Mouse (Mus musculus): ENCODE results near the gene Pus7l. TPM values are rescaled to one million over a fixed set of nuclear protein-coding genes. Genes with fewer than 3 reads are reported as not detected.
"Not testable (repeated sequence)": the region's sequence is repeated elsewhere in the genome, so short reads cannot be mapped to it uniquely, and the experiment has no call there.

Pus7l gene
- polyA plus RNA-seq, 1 experiment = 3.3 TPM

DNA sequence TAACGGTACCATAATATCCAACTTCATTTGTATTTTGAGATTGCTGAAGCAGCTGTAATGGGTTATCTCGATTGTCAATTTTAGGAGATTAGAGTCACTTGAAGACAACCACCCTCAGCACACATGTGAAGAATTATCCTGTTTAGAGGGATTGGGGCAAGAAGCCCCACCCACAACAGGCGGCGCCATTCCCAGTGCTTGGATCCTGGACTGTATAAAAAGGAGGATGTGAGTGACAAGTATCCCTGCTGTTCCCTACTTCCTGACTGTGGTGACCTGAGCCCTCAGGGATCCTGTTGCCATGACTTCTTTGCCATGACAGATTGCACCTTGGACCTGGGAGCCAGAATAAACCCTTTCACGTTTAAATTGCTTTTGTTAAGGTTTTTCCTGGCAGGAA, 22.4 kb downstream of the Pus7l start:
- no peaks in the 10 kb centered on the region for H3K4me1 ChIP-seq (ENCODE audit: control insufficient read depth, insufficient read depth, low read length)

GRCm38 (mm10) chr15:94520205-94520900, 23.0 kb downstream of the Pus7l start:
- no peaks in the 10 kb centered on the region for H3K4me1 ChIP-seq (ENCODE audit: control insufficient read depth, insufficient read depth, low read length)
- H3K4me3 ChIP-seq (ENCODE audit: insufficient read depth, low read length) = no peak overlapping the region
- H3K27ac ChIP-seq (ENCODE audit: insufficient read depth, low read length) = no peak overlapping the region
- TF ChIP-seq POLR2A (IDR thresholded peaks at IDR 0.05; ENCODE audit: extremely low read depth, insufficient read depth, low read length) (no peak), CTCF (IDR thresholded peaks at IDR 0.05; ENCODE audit: extremely low read depth, insufficient read depth, low read length) (no peak)

More for the DNA sequence above, 22.4 kb downstream of the Pus7l start:
- H3K4me3 ChIP-seq (ENCODE audit: insufficient read depth, low read length) = no peak overlapping the region
- no peak overlapping the region for H3K27ac ChIP-seq (ENCODE audit: insufficient read depth, low read length)
- TF ChIP-seq POLR2A (IDR thresholded peaks at IDR 0.05; ENCODE audit: extremely low read depth, insufficient read depth, low read length) = no peak
- no peak for TF ChIP-seq CTCF (IDR thresholded peaks at IDR 0.05; ENCODE audit: extremely low read depth, insufficient read depth, low read length)

DNA sequence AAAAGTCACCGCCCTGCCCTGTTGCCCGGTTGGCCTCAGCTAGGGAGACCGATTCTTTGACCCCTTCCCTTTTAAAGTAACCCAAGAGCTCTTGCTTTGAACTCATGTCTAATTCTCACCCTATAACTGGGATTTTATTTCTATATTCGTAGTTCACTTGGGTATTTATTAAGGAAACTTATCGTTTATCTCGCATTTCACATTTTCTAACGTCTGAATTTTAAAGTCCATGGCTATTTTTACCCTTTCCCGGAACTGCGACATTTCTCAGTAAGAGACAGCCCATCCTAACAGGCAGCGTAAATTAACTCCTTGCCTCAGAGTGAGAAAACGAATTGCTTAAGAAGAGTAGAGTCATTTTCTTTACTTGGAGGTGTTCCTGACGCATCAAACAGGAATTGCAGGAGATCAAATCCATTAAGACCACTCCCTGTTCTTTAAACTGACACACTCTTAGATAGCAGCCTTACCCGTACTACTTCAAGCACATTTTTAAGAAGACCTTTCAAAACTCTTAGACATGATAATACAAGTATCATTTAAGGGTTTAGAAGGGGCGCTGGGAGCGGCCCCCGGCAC, 25.3 kb downstream of the Pus7l start:
- TF ChIP-seq POLR2A (IDR thresholded peaks at IDR 0.05; ENCODE audit: extremely low read depth, insufficient read depth, low read length) (no peak), CTCF (IDR thresholded peaks at IDR 0.05; ENCODE audit: extremely low read depth, insufficient read depth, low read length) (no peak)
- Histone ChIP-seq H3K27ac (ENCODE audit: insufficient read depth, low read length) (no peak overlapping the region), H3K4me1 (ENCODE audit: control insufficient read depth, insufficient read depth, low read length) (no peaks in the 10 kb centered on the region), H3K4me3 (ENCODE audit: insufficient read depth, low read length) (no peak overlapping the region)

DNA sequence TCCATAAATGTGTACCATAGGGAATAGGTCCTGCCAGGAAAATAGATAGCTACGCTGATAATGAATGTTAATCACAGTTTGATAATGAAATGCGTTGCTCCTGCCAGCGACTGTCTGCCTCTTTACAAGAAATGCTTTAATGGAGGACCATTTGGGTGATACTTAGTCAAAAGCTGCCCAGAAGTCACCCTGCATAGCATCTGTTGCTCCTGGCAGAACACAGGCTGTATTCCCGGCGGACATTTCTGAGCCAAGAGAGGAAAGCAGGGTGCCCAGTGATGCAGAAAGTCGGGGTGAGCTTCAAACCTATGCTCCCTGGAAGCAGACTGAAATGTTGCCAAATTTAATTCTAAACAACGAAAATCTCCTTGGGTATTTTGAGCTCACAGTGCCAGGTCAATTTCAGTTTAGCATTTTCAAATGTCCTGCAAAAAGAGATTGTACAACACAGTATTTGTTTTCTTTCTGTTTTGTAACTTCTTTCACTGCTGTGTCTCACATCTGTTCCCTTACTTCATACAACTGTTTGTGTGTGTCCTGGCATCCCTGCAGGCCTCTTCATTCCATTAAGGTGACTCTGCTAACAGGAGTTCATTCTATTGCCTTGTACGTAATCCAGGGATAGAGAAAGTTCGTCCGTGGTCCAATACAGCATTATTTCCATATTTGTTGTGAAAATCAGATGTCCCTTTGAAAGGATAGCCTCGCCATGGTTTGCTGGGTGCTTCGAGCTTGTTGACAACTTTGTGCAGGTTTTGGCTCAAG, 39.7 kb downstream of the Pus7l start:
- Histone ChIP-seq H3K4me3 (ENCODE audit: insufficient read depth, low read length) (no peak overlapping the region), H3K27ac (ENCODE audit: insufficient read depth, low read length) (no peak overlapping the region), H3K4me1 (ENCODE audit: control insufficient read depth, insufficient read depth, low read length) (no peaks in the 10 kb centered on the region)
- no peak for TF ChIP-seq POLR2A (IDR thresholded peaks at IDR 0.05; ENCODE audit: extremely low read depth, insufficient read depth, low read length)

GRCm38 (mm10) chr15:94499260-94499659, 44.1 kb downstream of the Pus7l start:
- H3K27ac ChIP-seq (ENCODE audit: insufficient read depth, low read length) = no peak overlapping the region
- TF ChIP-seq CTCF (IDR thresholded peaks at IDR 0.05; ENCODE audit: extremely low read depth, insufficient read depth, low read length) (no peak), POLR2A (IDR thresholded peaks at IDR 0.05; ENCODE audit: extremely low read depth, insufficient read depth, low read length) (no peak)
- no peak overlapping the region for H3K4me3 ChIP-seq (ENCODE audit: insufficient read depth, low read length)
- H3K4me1 ChIP-seq (ENCODE audit: control insufficient read depth, insufficient read depth, low read length) = no peaks in the 10 kb centered on the region

GRCm38 (mm10) chr15:94495936-94496335, 47.4 kb downstream of the Pus7l start:
- TF ChIP-seq POLR2A (IDR thresholded peaks at IDR 0.05; ENCODE audit: extremely low read depth, insufficient read depth, low read length) (no peak), CTCF (IDR thresholded peaks at IDR 0.05; ENCODE audit: extremely low read depth, insufficient read depth, low read length) (no peak)
- Histone ChIP-seq H3K27ac (ENCODE audit: insufficient read depth, low read length) (no peak overlapping the region), H3K4me3 (ENCODE audit: insufficient read depth, low read length) (no peak overlapping the region), H3K4me1 (ENCODE audit: control insufficient read depth, insufficient read depth, low read length) (no peaks in the 10 kb centered on the region)

- Histone ChIP-seq H3K4me3 (ENCODE audit: insufficient read depth, low read length) (no peak overlapping the region), H3K27ac (ENCODE audit: insufficient read depth, low read length) (no peak overlapping the region), H3K4me1 (ENCODE audit: control insufficient read depth, insufficient read depth, low read length) (no peaks in the 10 kb centered on the region)
- TF ChIP-seq CTCF (IDR thresholded peaks at IDR 0.05; ENCODE audit: extremely low read depth, insufficient read depth, low read length) (no peak), POLR2A (IDR thresholded peaks at IDR 0.05; ENCODE audit: extremely low read depth, insufficient read depth, low read length) (no peak)
Observed at GRCm38 (mm10) chr15:94494445-94494844, 48.9 kb downstream of the Pus7l start.

DNA sequence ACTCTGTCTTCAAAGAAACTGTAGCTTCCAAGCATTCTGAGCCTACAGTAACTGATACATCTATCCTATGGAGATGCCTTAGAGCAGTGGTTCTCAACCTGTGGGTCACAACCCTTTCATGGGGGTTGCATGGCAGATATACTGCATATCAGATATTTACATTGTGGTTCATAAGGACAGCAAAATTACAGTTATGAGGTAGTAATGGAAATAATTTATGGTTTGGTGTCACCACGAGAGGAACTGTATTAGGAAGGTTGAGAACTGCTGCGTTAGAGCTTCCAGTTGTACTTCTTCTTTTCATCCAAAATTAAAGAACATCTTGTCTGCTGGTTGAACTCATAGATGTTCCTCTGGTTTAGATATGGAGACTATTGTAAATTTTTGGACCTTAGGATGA, 53.9 kb downstream of the Pus7l start:
- H3K4me1 ChIP-seq (ENCODE audit: control insufficient read depth, insufficient read depth, low read length) = no peaks in the 10 kb centered on the region
- TF ChIP-seq POLR2A (IDR thresholded peaks at IDR 0.05; ENCODE audit: extremely low read depth, insufficient read depth, low read length) (no peak), CTCF (IDR thresholded peaks at IDR 0.05; ENCODE audit: extremely low read depth, insufficient read depth, low read length) (no peak)
- H3K27ac ChIP-seq (ENCODE audit: insufficient read depth, low read length) = no peak overlapping the region
- no peak overlapping the region for H3K4me3 ChIP-seq (ENCODE audit: insufficient read depth, low read length)

DNA sequence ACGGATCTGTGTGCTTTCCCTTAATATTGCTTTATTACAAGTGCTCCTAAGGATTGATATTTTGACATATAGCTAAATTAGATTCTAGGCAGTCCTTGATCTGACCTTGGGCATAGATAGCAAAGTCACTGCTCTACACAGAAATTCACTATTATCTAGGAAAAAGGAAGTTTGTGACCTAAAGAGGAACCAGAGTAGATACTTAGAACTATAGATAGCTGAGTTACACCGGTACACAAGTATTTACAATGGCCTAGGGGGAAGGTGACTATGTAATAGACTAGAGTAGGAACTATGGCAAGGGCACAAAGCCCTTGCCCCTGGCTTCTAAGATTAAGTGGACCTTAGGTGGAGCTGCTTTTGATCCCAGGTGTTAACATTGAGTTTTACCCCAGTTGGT, 55.3 kb downstream of the Pus7l start:
- not testable (repeated sequence) for H3K4me1 ChIP-seq (ENCODE audit: control insufficient read depth, insufficient read depth, low read length); H3K27ac ChIP-seq (ENCODE audit: insufficient read depth, low read length); H3K4me3 ChIP-seq (ENCODE audit: insufficient read depth, low read length)

- Histone ChIP-seq H3K4me3 (ENCODE audit: insufficient read depth, low read length) (no peak overlapping the region), H3K4me1 (ENCODE audit: control insufficient read depth, insufficient read depth, low read length) (no peaks in the 10 kb centered on the region), H3K27ac (ENCODE audit: insufficient read depth, low read length) (no peak overlapping the region)
- TF ChIP-seq CTCF (IDR thresholded peaks at IDR 0.05; ENCODE audit: extremely low read depth, insufficient read depth, low read length) (no peak), POLR2A (IDR thresholded peaks at IDR 0.05; ENCODE audit: extremely low read depth, insufficient read depth, low read length) (no peak)
Observed at GRCm38 (mm10) chr15:94482555-94482954, 60.8 kb downstream of the Pus7l start.
